Mouse (Mus musculus): ENCODE results near the gene Usp5. TPM values are rescaled to one million over a fixed set of nuclear protein-coding genes. Genes with fewer than 3 reads are reported as not detected.

The Usp5 gene
- polyA plus RNA-seq, 1 experiment from 2014 or later, result 202 TPM

DNA sequence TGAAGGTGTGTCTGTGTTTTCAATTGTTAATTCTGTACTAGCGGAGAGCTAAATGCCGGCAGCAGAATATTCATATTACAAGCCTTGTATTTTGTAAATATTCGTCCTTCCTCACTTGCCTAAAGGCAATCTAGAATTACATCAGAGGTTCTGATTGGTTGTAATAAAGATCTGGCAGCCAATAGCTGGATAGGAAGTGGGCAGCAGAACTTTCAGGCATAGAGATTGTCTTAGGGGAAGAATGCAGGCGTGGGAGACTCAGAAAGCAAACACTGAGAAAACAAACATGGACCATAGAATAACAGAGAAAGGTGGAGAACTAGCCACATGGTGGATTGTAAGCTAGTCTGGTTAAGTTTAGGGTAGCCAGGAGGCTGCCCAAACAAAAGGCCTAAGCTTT lies 39.2 kb downstream of the Usp5 start:
- WGBS, result 68% methylated on average over 4 of the region's 4 CpGs
- H3K4me1 ChIP-seq, result no peaks in the 10 kb centered on the region
- ATAC-seq (ENCODE audit: low FRiP score), result no peak
- no peak overlapping the region for H3K27ac ChIP-seq
- no peak overlapping the region for H3K4me3 ChIP-seq
- no peaks in the 10 kb centered on the region for H3K27me3 ChIP-seq
- H3K4me2 ChIP-seq (replicated peaks), result no peak overlapping the region
- H3K9me3 ChIP-seq (replicated peaks), result no peaks in the 10 kb centered on the region
- H3K9ac ChIP-seq, result no peak overlapping the region
- no peaks in the 10 kb centered on the region for H3K36me3 ChIP-seq

GRCm38 (mm10) chr6:124789519-124789918 lies 39.8 kb downstream of the Usp5 start:
- Histone ChIP-seq H3K4me2 (replicated peaks) (no peak overlapping the region), H3K9ac (no peak overlapping the region)
- 85% methylated on average over 4 of the region's 4 CpGs for WGBS

DNA sequence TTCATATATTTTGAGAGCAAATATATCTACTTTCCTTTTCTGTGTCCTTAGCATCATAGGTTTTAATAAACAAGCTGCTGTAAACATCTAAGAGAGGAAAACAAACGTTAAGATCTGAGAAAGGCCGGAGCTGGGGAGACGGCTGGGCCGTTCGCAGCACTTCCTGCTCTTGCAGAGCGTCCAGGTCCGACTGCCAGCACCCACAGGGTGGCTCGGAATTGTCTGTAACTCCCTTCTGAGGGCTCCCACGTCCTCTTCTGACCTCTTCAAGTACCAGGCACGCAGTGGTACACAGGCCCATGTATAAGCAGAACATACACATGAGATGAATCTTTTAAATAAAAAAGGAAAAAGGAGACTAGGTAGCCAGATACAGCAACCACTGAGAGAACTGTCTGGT lies 41.6 kb downstream of the Usp5 start:
- Histone ChIP-seq H3K4me2 (replicated peaks) (no peak overlapping the region), H3K36me3 (no peaks in the 10 kb centered on the region), H3K27me3 (no peaks in the 10 kb centered on the region), H3K4me1 (peaks cover under 1% of the 10 kb centered on the region; the same call in 1 of the 2 replicates), H3K9me3 (replicated peaks) (no peaks in the 10 kb centered on the region), H3K9ac (no peak overlapping the region), H3K27ac (no peak overlapping the region), H3K4me3 (no peak overlapping the region)
- no peak for ATAC-seq (ENCODE audit: low FRiP score)
- 78% methylated on average over 10 of the region's 10 CpGs for WGBS

More at GRCm38 (mm10) chr6:124789519-124789918, 39.8 kb downstream of the Usp5 start:
- Histone ChIP-seq H3K36me3 (no peaks in the 10 kb centered on the region), H3K4me3 (no peak overlapping the region), H3K27ac (no peak overlapping the region), H3K4me1 (no peaks in the 10 kb centered on the region), H3K27me3 (no peaks in the 10 kb centered on the region), H3K9me3 (replicated peaks) (no peaks in the 10 kb centered on the region)
- no peak for ATAC-seq (ENCODE audit: low FRiP score)

GRCm38 (mm10) chr6:124786756-124787420 lies 42.4 kb downstream of the Usp5 start:
- Histone ChIP-seq H3K27me3 (no peaks in the 10 kb centered on the region), H3K36me3 (no peaks in the 10 kb centered on the region), H3K4me2 (replicated peaks) (no peak overlapping the region), H3K4me3 (no peak overlapping the region), H3K4me1 (peaks cover 5% of the 10 kb centered on the region; the same call in 1 of the 2 replicates), H3K9ac (no peak overlapping the region), H3K27ac (no peak overlapping the region), H3K9me3 (replicated peaks) (no peaks in the 10 kb centered on the region)
- 55% methylated on average over 8 of the region's 8 CpGs for WGBS
- no peak for ATAC-seq (ENCODE audit: low FRiP score)

DNA sequence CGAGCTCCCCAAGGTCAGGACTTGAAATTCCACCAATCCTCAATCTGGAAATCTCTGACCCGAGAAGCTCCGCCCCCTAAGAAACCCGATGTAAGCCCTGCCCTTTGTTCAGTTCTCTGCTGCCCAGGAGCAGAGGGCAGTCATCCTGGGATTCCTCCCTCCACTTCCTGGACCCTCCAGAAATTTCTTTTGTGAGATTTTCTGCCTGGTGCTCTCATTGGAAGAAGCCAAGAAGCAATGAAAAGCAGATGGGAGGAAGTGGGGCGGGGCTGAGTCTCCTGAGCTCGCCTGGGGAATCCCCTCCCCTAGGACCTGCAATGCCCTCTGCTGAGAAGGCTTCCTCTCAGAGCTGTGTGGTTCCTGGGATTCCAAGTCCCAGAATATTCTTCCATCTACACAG lies 46.8 kb downstream of the Usp5 start:
- Histone ChIP-seq H3K36me3 (no peaks in the 10 kb centered on the region), H3K9me3 (replicated peaks) (no peaks in the 10 kb centered on the region), H3K4me3 (no peak overlapping the region), H3K27me3 (peaks cover 20% of the 10 kb centered on the region), H3K9ac (no peak overlapping the region), H3K4me1 (peaks cover 20% of the 10 kb centered on the region), H3K4me2 (replicated peaks) (peak overlapping the region; percentile 27; the same call in 1 of the 2 replicates), H3K27ac (no peak overlapping the region)
- ATAC-seq (ENCODE audit: low FRiP score), result no peak
- WGBS, result 25% methylated on average over 6 of the region's 6 CpGs

DNA sequence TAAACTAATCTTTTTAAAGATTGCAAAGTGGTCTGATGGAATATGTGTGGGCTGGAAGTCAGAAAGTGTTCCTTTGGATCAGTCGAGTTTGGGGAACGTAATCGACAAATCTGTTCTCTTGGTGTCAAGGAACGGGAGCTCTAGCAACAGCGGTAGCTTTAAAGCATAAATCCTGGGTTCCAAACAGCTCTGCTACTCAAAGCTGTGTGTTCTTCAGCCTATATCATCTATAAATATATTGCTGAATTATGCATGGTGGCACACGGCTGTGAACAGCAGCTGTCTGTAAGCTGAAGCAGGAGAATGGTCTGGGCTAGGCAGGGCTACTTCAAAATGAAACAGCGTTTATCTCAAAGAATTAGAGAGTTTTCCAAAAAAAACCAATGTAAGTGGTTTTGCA lies 48.4 kb downstream of the Usp5 start:
- Histone ChIP-seq H3K4me3 (no peak overlapping the region), H3K27ac (no peak overlapping the region), H3K4me2 (replicated peaks) (no peak overlapping the region), H3K36me3 (no peaks in the 10 kb centered on the region), H3K4me1 (peaks cover 20% of the 10 kb centered on the region), H3K9me3 (replicated peaks) (no peaks in the 10 kb centered on the region), H3K9ac (no peak overlapping the region), H3K27me3 (peaks cover 20% of the 10 kb centered on the region)
- WGBS, result 83% methylated on average over 7 of the region's 7 CpGs
- ATAC-seq (ENCODE audit: low FRiP score), result no peak

DNA sequence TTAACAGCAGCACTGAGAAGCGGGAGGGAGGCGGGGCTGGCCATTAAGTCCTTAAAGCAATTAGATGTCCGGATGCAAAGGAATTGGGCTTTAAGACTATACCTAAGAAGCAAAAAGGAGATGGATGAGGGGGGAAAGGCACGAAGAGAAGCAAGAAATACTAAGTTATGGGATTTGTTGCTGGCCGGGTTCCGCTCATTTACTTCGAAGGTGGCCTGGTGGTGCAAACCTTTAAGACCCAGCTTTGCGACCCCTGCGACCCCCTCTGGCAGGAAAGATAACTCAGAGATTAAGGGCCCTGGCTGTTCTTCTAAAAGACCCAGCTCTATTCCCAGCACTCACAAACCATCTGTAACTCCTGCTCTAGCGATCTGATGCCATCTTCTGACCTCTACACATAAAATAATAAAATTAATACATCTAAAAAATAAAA lies 49.3 kb downstream of the Usp5 start:
- no peak; the same call in 1 of the 2 replicates for ATAC-seq (ENCODE audit: low FRiP score)
- Histone ChIP-seq H3K4me1 (peaks cover 20% of the 10 kb centered on the region), H3K27ac (no peak overlapping the region), H3K36me3 (no peaks in the 10 kb centered on the region), H3K9me3 (replicated peaks) (no peaks in the 10 kb centered on the region), H3K9ac (peak overlapping the region; percentile 33; the same call in 1 of the 2 replicates), H3K4me2 (replicated peaks) (peak overlapping the region; percentile 68), H3K4me3 (peak overlapping the region; percentile 35), H3K27me3 (peaks cover 20% of the 10 kb centered on the region)
- WGBS, result 2% methylated on average over 10 of the region's 10 CpGs

DNA sequence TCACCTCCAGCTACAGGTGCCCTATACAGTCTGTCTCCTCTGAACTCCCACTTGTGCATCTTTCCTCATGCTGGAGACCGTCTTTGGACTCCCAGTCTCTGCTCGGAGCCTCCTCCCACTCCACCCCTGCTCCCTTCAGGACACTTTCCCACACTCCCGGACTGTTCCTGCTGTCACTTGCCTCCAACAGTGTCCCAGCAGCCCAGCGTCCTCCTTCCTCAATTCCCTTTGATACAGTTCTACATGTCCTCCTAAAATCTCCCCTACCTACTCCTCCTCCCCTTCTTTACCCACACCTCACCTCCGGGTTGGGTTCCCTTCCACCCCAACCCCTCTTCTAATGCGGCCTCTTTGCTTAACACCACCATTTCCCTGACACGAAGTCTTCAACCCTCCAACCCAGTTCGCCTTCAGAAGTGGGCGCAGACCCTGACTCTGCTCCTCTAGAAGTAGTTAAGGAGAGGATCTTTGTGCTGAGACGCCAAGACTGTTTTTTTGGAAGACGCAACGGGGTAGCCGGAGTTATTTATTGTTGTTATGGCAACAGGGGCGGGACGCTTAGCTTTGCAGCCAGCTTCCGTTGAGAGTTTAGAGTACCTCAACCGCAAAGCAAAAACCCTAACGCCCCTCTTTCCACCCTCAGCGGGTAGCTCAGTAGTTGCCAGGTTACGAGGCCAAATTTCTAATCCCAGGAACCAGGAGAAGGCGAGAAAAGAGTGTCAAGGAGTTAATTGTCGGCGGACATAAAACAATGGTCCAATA lies 49.9 kb downstream of the Usp5 start, which contains the start of gene Lrrc23:
Gene Lrrc23, minus strand, starts transcription at position 506 of the 762 bp plus-strand sequence.
- no peaks in the 10 kb centered on the region for H3K36me3 ChIP-seq
- peak within 1 kb of the TSS; percentile 33; the same call in 1 of the 2 replicates for H3K9ac ChIP-seq
- H3K27me3 ChIP-seq, result peaks cover 20% of the 10 kb centered on the region
- peak within 1 kb of the TSS; percentile 68 for H3K4me2 ChIP-seq (replicated peaks)
- peak within 1 kb of the TSS; percentile 44; the same call in 1 of the 2 replicates for H3K27ac ChIP-seq
- peaks cover 20% of the 10 kb centered on the region for H3K4me1 ChIP-seq
- ATAC-seq (ENCODE audit: low FRiP score), result peak; percentile 39
- no peaks in the 10 kb centered on the region for H3K9me3 ChIP-seq (replicated peaks)
- 2% methylated on average over 23 of the region's 23 CpGs for WGBS
- peak within 1 kb of the TSS; percentile 35 for H3K4me3 ChIP-seq

DNA sequence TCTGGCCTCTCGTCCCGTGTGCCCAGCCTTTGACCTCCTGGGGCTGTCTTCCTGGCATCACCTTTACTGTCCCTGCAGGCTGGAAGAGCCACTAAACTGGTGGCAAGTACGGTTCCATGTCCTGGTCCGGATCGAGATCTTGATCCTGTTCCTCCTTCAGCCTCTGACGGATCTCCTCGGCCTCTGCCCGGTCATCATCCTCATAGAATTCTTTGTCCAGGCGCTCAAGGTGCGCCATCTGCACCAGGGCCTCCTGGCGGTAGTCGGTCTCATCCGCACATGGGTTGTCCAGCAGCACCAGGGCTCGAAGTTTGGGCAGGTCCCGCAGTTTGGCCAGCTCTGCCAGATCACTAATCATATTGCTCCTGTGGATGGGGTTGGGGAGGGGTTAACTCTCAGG lies 58.8 kb downstream of the Usp5 start:
- 84% methylated on average over 15 of the region's 15 CpGs for WGBS
- H3K27me3 ChIP-seq, result peaks cover 48% of the 10 kb centered on the region
- H3K4me2 ChIP-seq (replicated peaks), result no peak overlapping the region
- H3K4me1 ChIP-seq, result peaks cover 19% of the 10 kb centered on the region
- no peaks in the 10 kb centered on the region for H3K9me3 ChIP-seq (replicated peaks)
- H3K27ac ChIP-seq, result no peak overlapping the region
- no peak for ATAC-seq (ENCODE audit: low FRiP score)
- H3K36me3 ChIP-seq, result no peaks in the 10 kb centered on the region
- H3K4me3 ChIP-seq, result no peak overlapping the region
- H3K9ac ChIP-seq, result no peak overlapping the region

DNA sequence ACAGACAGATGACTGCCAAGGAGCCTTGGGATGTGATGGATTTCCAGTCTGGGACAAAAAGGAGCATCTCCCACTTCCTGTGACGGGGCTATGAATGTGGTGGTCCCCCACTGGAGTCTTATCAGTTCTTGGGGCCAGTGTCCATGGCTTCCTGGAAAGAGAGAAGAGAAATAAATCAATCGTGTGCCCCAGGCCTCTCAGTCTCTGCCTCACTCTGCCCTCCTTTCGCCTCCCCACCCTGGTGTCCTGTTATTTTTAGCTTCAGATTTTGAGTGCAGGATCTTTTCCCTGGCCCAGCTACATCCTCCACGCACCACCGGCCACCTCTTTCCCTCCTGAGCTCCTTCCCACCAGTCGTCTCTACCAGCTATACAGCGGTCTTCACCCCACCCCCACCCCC lies 59.3 kb downstream of the Usp5 start:
- Histone ChIP-seq H3K36me3 (no peaks in the 10 kb centered on the region), H3K9ac (peak overlapping the region; percentile 66; the same call in 1 of the 2 replicates), H3K4me1 (peaks cover 19% of the 10 kb centered on the region), H3K27me3 (peaks cover 48% of the 10 kb centered on the region), H3K4me2 (replicated peaks) (peak overlapping the region; percentile 87), H3K9me3 (replicated peaks) (no peaks in the 10 kb centered on the region), H3K27ac (no peak overlapping the region; the same call in 1 of the 2 replicates), H3K4me3 (peak overlapping the region; percentile 49)
- ATAC-seq (ENCODE audit: low FRiP score), result 0 out of 2 replicates have a peak, but pooled peaks have one; percentile 3
- 64% methylated on average over 7 of the region's 7 CpGs for WGBS

DNA sequence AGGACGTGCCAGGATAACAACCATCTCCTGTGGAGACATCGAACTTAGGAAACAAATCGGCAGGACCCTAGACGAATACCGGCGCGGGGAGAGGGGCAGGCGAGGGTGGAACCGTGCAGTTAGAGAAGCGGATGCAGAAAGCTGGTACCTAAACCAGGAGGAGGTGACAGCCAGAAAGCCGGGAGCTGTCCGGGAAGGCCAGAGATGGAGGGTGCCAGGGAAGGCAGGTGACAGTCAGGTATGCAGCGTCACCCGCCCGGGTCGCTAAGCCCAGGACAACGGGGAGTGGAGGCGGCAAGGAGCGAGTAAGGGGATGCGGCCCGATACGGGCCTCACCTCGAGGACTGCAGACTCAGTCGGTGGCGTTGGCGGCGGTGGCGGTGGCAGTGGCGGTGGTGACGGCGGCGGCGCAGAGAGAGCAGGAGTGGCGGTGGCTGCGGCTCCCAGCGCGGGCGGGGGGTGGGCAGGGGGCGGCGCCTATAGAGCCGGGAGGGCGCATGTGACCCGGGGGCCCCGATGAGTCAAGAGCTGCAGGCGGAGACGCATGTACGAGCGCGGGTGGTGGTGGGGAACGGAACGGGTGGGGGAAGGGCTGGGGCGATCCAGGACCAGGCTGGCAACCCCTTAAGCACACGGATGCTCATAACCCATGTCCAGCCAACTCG lies 60.1 kb downstream of the Usp5 start, which contains the start of gene Eno2:
Gene Eno2, minus strand, starts transcription at position 573 of the 665 bp plus-strand sequence.
- Histone ChIP-seq H3K27me3 (peaks cover 48% of the 10 kb centered on the region), H3K9ac (peak within 1 kb of the TSS; percentile 66), H3K4me2 (replicated peaks) (peak within 1 kb of the TSS; percentile 87), H3K9me3 (replicated peaks) (no peaks in the 10 kb centered on the region), H3K4me3 (peak within 1 kb of the TSS; percentile 49), H3K27ac (peak within 1 kb of the TSS; percentile 30), H3K4me1 (peaks cover 19% of the 10 kb centered on the region), H3K36me3 (no peaks in the 10 kb centered on the region)
- under 1% methylated on average over 46 of the region's 54 CpGs for WGBS
- ATAC-seq (ENCODE audit: low FRiP score), result peak; percentile 83

DNA sequence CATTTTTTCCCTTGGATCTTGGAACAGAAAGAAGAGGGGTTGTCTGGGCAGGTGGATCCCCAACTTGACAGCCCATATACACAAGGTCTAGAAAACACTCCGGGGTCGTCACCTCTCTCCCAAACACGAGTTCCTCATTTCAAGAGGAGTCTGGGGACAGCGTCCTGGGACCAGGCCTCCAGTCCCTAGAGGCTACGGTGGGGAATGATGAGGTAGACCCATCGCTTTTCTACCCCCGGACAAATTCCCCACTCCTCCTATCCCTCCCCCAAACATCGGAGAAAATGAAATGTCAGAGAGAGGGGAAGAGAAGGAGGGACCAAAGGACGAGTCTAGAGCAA lies 60.6 kb downstream of the Usp5 start:
- no peaks in the 10 kb centered on the region for H3K36me3 ChIP-seq
- peak overlapping the region; percentile 30; the same call in 1 of the 2 replicates for H3K27ac ChIP-seq
- peaks cover 19% of the 10 kb centered on the region for H3K4me1 ChIP-seq
- H3K4me3 ChIP-seq, result peak overlapping the region; percentile 49
- no peaks in the 10 kb centered on the region for H3K9me3 ChIP-seq (replicated peaks)
- 6% methylated on average over 9 of the region's 9 CpGs for WGBS
- peaks cover 52% of the 10 kb centered on the region for H3K27me3 ChIP-seq
- no peak for ATAC-seq (ENCODE audit: low FRiP score)
- H3K9ac ChIP-seq, result peak overlapping the region; percentile 66; the same call in 1 of the 2 replicates
- H3K4me2 ChIP-seq (replicated peaks), result peak overlapping the region; percentile 87
